Mouse (Mus musculus) neural tube, embryonic 15.5 days (tissue): ENCODE results near the gene Hist1h2ah. TPM values are rescaled to one million over a fixed set of nuclear protein-coding genes. Genes with fewer than 3 reads are reported as not detected.
"Not testable (repeated sequence)": the region's sequence is repeated elsewhere in the genome, so short reads cannot be mapped to it uniquely, and the experiment has no call there.

Experiments used
- ATAC-seq: fragments of 200-750 bp; cut with Nextera tagmentation; 2 replicates; pipeline ENCODE4 v1.8.0; 2017; ENCODE audit warnings: mild to moderate bottlenecking, moderate TSS enrichment, moderate library complexity; ENCODE audit not compliant: low FRiP score
- H3K27ac ChIP-seq: fragments of 300-500 bp; sonication (generic); replicated peaks from 2 replicates; pipeline ENCODE4 v1.5.1; 2015; ENCODE audit warnings: mild to moderate bottlenecking, inconsistent platforms
- H3K27me3 ChIP-seq: fragments of 300-500 bp; sonication (generic); replicated peaks from 2 replicates; pipeline ENCODE4 v1.6.1; 2015; ENCODE audit warnings: inconsistent platforms
- H3K36me3 ChIP-seq: fragments of 300-500 bp; sonication (generic); 2 replicates; pipeline ENCODE4 v1.6.1; 2015; ENCODE audit warnings: inconsistent platforms
- H3K4me1 ChIP-seq: fragments of 300-500 bp; sonication (generic); 2 replicates; pipeline ENCODE4 v1.6.1; 2015; ENCODE audit warnings: inconsistent platforms
- H3K4me2 ChIP-seq: fragments of 300-500 bp; sonication (generic); 2 replicates; pipeline ENCODE4 v1.6.1; 2015; ENCODE audit warnings: inconsistent platforms, mild to moderate bottlenecking, moderate library complexity
- H3K4me3 ChIP-seq: fragments of 300-500 bp; sonication (generic); replicated peaks from 2 replicates; pipeline ENCODE4 v1.5.1; 2015; ENCODE audit warnings: mild to moderate bottlenecking, inconsistent platforms
- H3K9ac ChIP-seq: fragments of 300-500 bp; sonication (generic); replicated peaks from 2 replicates; pipeline ENCODE4 v1.6.1; 2015; ENCODE audit warnings: mild to moderate bottlenecking, inconsistent platforms
- H3K9me3 ChIP-seq: fragments of 300-500 bp; sonication (generic); replicated peaks from 2 replicates; pipeline ENCODE4 v1.6.1; 2016; ENCODE audit warnings: inconsistent platforms
- WGBS: fragments of 180-500 bp; shearing (Covaris S2); methylation state at CpG from one replicate; pipeline ENCODE4 v1.1.7; 2015; ENCODE audit warnings: mixed read lengths; 5-methylcytosine and 5-hydroxymethylcytosine counted together
- polyA plus RNA-seq: library from polyadenylated mRNA; unstranded; fragments of >200 nt; fragmentation: Nextera tagmentation; extraction: Ambion mirVana; gene quantifications from 2 replicates; pipeline ENCODE4 v1.2.1, GENCODE M21; 2015

Gene Hist1h2ah
- polyA plus RNA-seq: 4.5 TPM in 1 of 2 replicates, not detected in the other

GRCm38 (mm10) chr13:22035267-22036148 lies at the start of gene Hist1h2ah, which contains the start of gene Hist1h2bk:
TSS of gene Hist1h2ah (minus strand) at chr13:22035568.
TSS of gene Hist1h2bk (plus strand) at chr13:22035870.
- WGBS: under 1% methylated on average over 22 of the region's 69 CpGs
- not testable (repeated sequence) for H3K36me3 ChIP-seq, H3K27me3 ChIP-seq, H3K9me3 ChIP-seq
- peak; percentile 98 for ATAC-seq
- Histone ChIP-seq H3K9ac (peak within 1 kb of the TSS; percentile 44), H3K4me2 (peak within 1 kb of the TSS; percentile 70), H3K27ac (peak within 1 kb of the TSS; percentile 63; the same call in 1 of the 2 replicates), H3K4me1 (peaks cover 18% of the 10 kb centered on the region), H3K4me3 (peak within 1 kb of the TSS; percentile 40)

- H3K27me3 ChIP-seq, H3K9ac ChIP-seq, H3K9me3 ChIP-seq, H3K4me3 ChIP-seq, H3K36me3 ChIP-seq, ATAC-seq, H3K27ac ChIP-seq, H3K4me1 ChIP-seq, H3K4me2 ChIP-seq: not testable (repeated sequence)
- 93% methylated on average over 1 of the region's 1 CpGs for WGBS
These were observed 48.8 kb upstream of the Hist1h2ah start, which contains the start of gene Vmn1r188 for GRCm38 (mm10) chr13:22084140-22084539. TSS of gene Vmn1r188 (plus strand) at chr13:22084440.

GRCm38 (mm10) chr13:22063468-22063867 lies 28.1 kb upstream of the Hist1h2ah start:
- Histone ChIP-seq H3K9me3 (no peaks in the 10 kb centered on the region), H3K27ac (no peak overlapping the region), H3K27me3 (no peaks in the 10 kb centered on the region), H3K9ac (no peak overlapping the region), H3K4me3 (no peak overlapping the region), H3K4me1 (no peaks in the 10 kb centered on the region), H3K4me2 (no peak overlapping the region), H3K36me3 (no peaks in the 10 kb centered on the region)
- no peak for ATAC-seq
- 72% methylated on average over 1 of the region's 1 CpGs for WGBS

GRCm38 (mm10) chr13:22061422-22061821 lies 26.1 kb upstream of the Hist1h2ah start:
- Histone ChIP-seq H3K4me2 (no peak overlapping the region), H3K9me3 (no peaks in the 10 kb centered on the region), H3K36me3 (no peaks in the 10 kb centered on the region), H3K27me3 (no peaks in the 10 kb centered on the region), H3K9ac (no peak overlapping the region), H3K4me1 (no peaks in the 10 kb centered on the region), H3K4me3 (no peak overlapping the region), H3K27ac (no peak overlapping the region)
- WGBS: 79% methylated on average over 1 of the region's 1 CpGs
- no peak for ATAC-seq

- Histone ChIP-seq H3K27me3 (no peaks in the 10 kb centered on the region), H3K4me2 (no peak overlapping the region), H3K4me3 (no peak overlapping the region), H3K9me3 (no peaks in the 10 kb centered on the region), H3K27ac (no peak overlapping the region), H3K9ac (no peak overlapping the region), H3K36me3 (no peaks in the 10 kb centered on the region), H3K4me1 (peaks cover 4% of the 10 kb centered on the region; the same call in 1 of the 2 replicates)
- no peak for ATAC-seq
- WGBS: 98% methylated on average over 1 of the region's 1 CpGs
These were observed 18.4 kb upstream of the Hist1h2ah start for GRCm38 (mm10) chr13:22053754-22054153.

- peak overlapping the region; percentile 87 for H3K27ac ChIP-seq
- H3K9ac ChIP-seq: peak overlapping the region; percentile 63
- H3K9me3 ChIP-seq: no peaks in the 10 kb centered on the region
- WGBS: 16% methylated on average over 5 of the region's 5 CpGs
- ATAC-seq: peak; percentile 60; the same call in 1 of the 2 replicates
- H3K4me1 ChIP-seq: peaks cover 4% of the 10 kb centered on the region; the same call in 1 of the 2 replicates
- peak overlapping the region; percentile 50 for H3K4me3 ChIP-seq
- no peaks in the 10 kb centered on the region for H3K27me3 ChIP-seq
- no peaks in the 10 kb centered on the region for H3K36me3 ChIP-seq
- peak overlapping the region; percentile 61 for H3K4me2 ChIP-seq
These were observed 16.1 kb upstream of the Hist1h2ah start for GRCm38 (mm10) chr13:22051523-22051859.

GRCm38 (mm10) chr13:22050591-22051522 lies 15.5 kb upstream of the Hist1h2ah start:
- Histone ChIP-seq H3K27ac (peak overlapping the region; percentile 87), H3K9me3 (no peaks in the 10 kb centered on the region), H3K4me1 (peaks cover 4% of the 10 kb centered on the region; the same call in 1 of the 2 replicates), H3K27me3 (no peaks in the 10 kb centered on the region), H3K9ac (peak overlapping the region; percentile 63), H3K4me3 (peak overlapping the region; percentile 50), H3K4me2 (peak overlapping the region; percentile 61), H3K36me3 (no peaks in the 10 kb centered on the region)
- peak; percentile 96 for ATAC-seq
- under 1% methylated on average over 51 of the region's 52 CpGs for WGBS

- Histone ChIP-seq H3K36me3 (no peaks in the 10 kb centered on the region), H3K4me2 (peak overlapping the region; percentile 61), H3K27ac (peak overlapping the region; percentile 87), H3K27me3 (no peaks in the 10 kb centered on the region), H3K4me1 (peaks cover 4% of the 10 kb centered on the region; the same call in 1 of the 2 replicates), H3K4me3 (peak overlapping the region; percentile 50), H3K9me3 (no peaks in the 10 kb centered on the region), H3K9ac (peak overlapping the region; percentile 63)
- peak; percentile 38 for ATAC-seq
- under 1% methylated on average over 14 of the region's 14 CpGs for WGBS
These were observed 14.5 kb upstream of the Hist1h2ah start for GRCm38 (mm10) chr13:22049737-22050440.

- no peak overlapping the region for H3K9ac ChIP-seq
- H3K27ac ChIP-seq: no peak overlapping the region
- no peaks in the 10 kb centered on the region for H3K9me3 ChIP-seq
- peaks cover 5% of the 10 kb centered on the region for H3K4me1 ChIP-seq
- H3K36me3 ChIP-seq: no peaks in the 10 kb centered on the region
- ATAC-seq: no peak
- H3K4me2 ChIP-seq: no peak overlapping the region
- WGBS: 84% methylated on average over 2 of the region's 2 CpGs
- H3K4me3 ChIP-seq: no peak overlapping the region
- H3K27me3 ChIP-seq: no peaks in the 10 kb centered on the region
These were observed 13.7 kb upstream of the Hist1h2ah start for GRCm38 (mm10) chr13:22049041-22049440.

GRCm38 (mm10) chr13:22045311-22045710 lies 9.9 kb upstream of the Hist1h2ah start:
- Histone ChIP-seq H3K9ac (no peak overlapping the region), H3K9me3 (no peaks in the 10 kb centered on the region), H3K4me3 (no peak overlapping the region), H3K27me3 (no peaks in the 10 kb centered on the region), H3K36me3 (no peaks in the 10 kb centered on the region), H3K4me2 (no peak overlapping the region), H3K27ac (no peak overlapping the region), H3K4me1 (peaks cover 21% of the 10 kb centered on the region)
- no peak for ATAC-seq
- 66% methylated on average over 2 of the region's 2 CpGs for whole genome bisulfite sequencing
